ENCODE assay signal across 9 mouse cellular contexts in the genomic region with DNA sequence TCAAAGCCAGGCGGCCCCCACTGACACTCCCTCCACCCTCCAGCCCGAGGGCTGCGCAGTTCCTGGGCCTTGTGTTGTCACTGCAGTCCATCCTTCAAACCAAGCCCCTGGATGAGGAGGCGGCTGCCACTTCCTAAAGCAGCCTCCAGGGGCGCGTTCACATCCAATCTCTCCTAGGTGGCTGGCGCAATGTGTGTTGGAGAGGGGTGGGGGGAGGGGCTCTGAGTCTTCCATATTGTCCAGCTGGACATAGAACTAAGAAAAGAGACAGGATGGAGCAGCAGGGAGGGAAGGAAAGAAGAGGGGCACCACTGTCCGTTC. TPM values are rescaled to one million over a fixed set of nuclear protein-coding genes. Genes with fewer than 3 reads are reported as not detected.
A peak's percentile ranks its signal among the peaks of the same experiment; 100 is the strongest.
DNase-seq lines count a peak whose midpoint lies in the region; ATAC-seq and TF ChIP-seq lines count a peak whose summit lies in the region.
"Had no signal": no experiment of that assay in that cellular context is flagged by ENCODE, and none has a peak within 500 bp of the region (broad histone marks: within the 10 kb centered on the region; RNA-seq: fewer than 3 reads in every experiment).

No protein-coding gene starts in this region.

- no peaks in the 10 kb centered on the region for H3K9me3 ChIP-seq in intestine, embryonic 16.5 days (ENCODE audit: control insufficient read depth, low read length)
- H3K9me3 ChIP-seq in midbrain, embryonic 16.5 days (replicated peaks; ENCODE audit: control insufficient read depth, low read length, poor library complexity, severe bottlenecking): no peaks in the 10 kb centered on the region

- peak; percentile 61 for ATAC-seq in intestine, embryonic 16.5 days
- peak; percentile 56; the same call in 1 of the 2 replicates for ATAC-seq in midbrain, embryonic 16.5 days

- WGBS in intestine, embryonic 16.5 days: 6% methylated on average over 8 of the region's 8 CpGs
- WGBS in midbrain, embryonic 16.5 days: 4% methylated on average over 8 of the region's 8 CpGs

- no peak overlapping the region; the same call in 1 of the 2 replicates for H3K4me2 ChIP-seq in intestine, embryonic 16.5 days (ENCODE audit: low read depth, low read length)
- peak overlapping the region; percentile 22; the same call in 1 of the 2 replicates for H3K4me2 ChIP-seq in midbrain, embryonic 16.5 days (ENCODE audit: low read length)

- H3K27me3 ChIP-seq in testis, adult 2 months (ENCODE audit: control insufficient read depth, insufficient read depth, low read length): no peaks in the 10 kb centered on the region
- no peaks in the 10 kb centered on the region for H3K27me3 ChIP-seq in intestine, embryonic 16.5 days (replicated peaks; ENCODE audit: control insufficient read depth, insufficient read depth, low read length)
- no peaks in the 10 kb centered on the region for H3K27me3 ChIP-seq in midbrain, embryonic 16.5 days (ENCODE audit: control insufficient read depth, insufficient read depth, low read depth, low read length)

- no peak for TF ChIP-seq POLR2A in testis, adult 2 months (IDR thresholded peaks at IDR 0.05; ENCODE audit: control insufficient read depth, low read depth, low read length)

- no peak overlapping the region for H3K27ac ChIP-seq in testis, adult 2 months (ENCODE audit: control insufficient read depth, insufficient read depth, low read depth, low read length)
- peak overlapping the region; percentile 73; the same call in 1 of the 2 replicates for H3K27ac ChIP-seq in intestine, embryonic 16.5 days (ENCODE audit: low read length)
- no peak overlapping the region for H3K27ac ChIP-seq in midbrain, embryonic 16.5 days (ENCODE audit: low read length)

- TF ChIP-seq CTCF in testis, adult 2 months (IDR thresholded peaks at IDR 0.05; ENCODE audit: control insufficient read depth, insufficient read depth, insufficient replicate concordance, low read depth, low read length): peak; percentile 42; the same call in 1 of the 2 replicates

- peaks cover 12% of the 10 kb centered on the region for H3K4me1 ChIP-seq in testis, adult 2 months (ENCODE audit: control insufficient read depth, insufficient read depth, low read length)
- H3K4me1 ChIP-seq in intestine, embryonic 16.5 days (ENCODE audit: control insufficient read depth, insufficient read depth, low read length): peaks cover 37% of the 10 kb centered on the region
- peaks cover 4% of the 10 kb centered on the region; the same call in 1 of the 2 replicates for H3K4me1 ChIP-seq in midbrain, embryonic 16.5 days (ENCODE audit: control insufficient read depth, insufficient read depth, low read length)

- no peak overlapping the region; the same call in 1 of the 2 replicates for H3K4me3 ChIP-seq in testis, adult 2 months (ENCODE audit: control insufficient read depth, low read depth, low read length)
- no peak overlapping the region for H3K4me3 ChIP-seq in intestine, embryonic 16.5 days (ENCODE audit: low read length)
- H3K4me3 ChIP-seq in midbrain, embryonic 16.5 days (ENCODE audit: low read depth, low read length): no peak overlapping the region

- DNase-seq in adrenal gland, postnatal 10 days: peak; percentile 40
- no peak for DNase-seq in adrenal gland, adult 8-10 months
- DNase-seq in testis, postnatal 14 days (ENCODE audit: low spot score): no peak
- no peak for DNase-seq in frontal cortex, postnatal 36 days (ENCODE audit: low spot score in 2 of 2)
- no peak for DNase-seq in urinary bladder, postnatal 10 days (ENCODE audit: low spot score)

- peak overlapping the region; percentile 30; the same call in 1 of the 2 replicates for H3K9ac ChIP-seq in intestine, embryonic 16.5 days (ENCODE audit: low read depth, low read length)
- H3K9ac ChIP-seq in midbrain, embryonic 16.5 days (ENCODE audit: low read depth, low read length): peak overlapping the region; percentile 27; the same call in 1 of the 2 replicates

- no peaks in the 10 kb centered on the region for H3K36me3 ChIP-seq in testis, adult 2 months (ENCODE audit: control insufficient read depth, insufficient read depth, low read length)
- H3K36me3 ChIP-seq in intestine, embryonic 16.5 days (ENCODE audit: control insufficient read depth, insufficient read depth, low read length): no peaks in the 10 kb centered on the region
- H3K36me3 ChIP-seq in midbrain, embryonic 16.5 days (ENCODE audit: control insufficient read depth, insufficient read depth, low read length): no peaks in the 10 kb centered on the region

RNA-seq across cellular contexts. Expression of gene Fam83g, which starts 9.1 kb away (rescaled TPM):
- under 1 TPM; 0.78 to 0.85 TPM for total RNA-seq in adrenal gland, postnatal 10 days (2021)
- total RNA-seq in adrenal gland, adult 8-10 months (2022): 1 to 10 TPM; 1.7 to 2.9 (median 2.3) TPM
- 1.1 and 1.3 TPM in 2 replicates for polyA plus RNA-seq in testis, adult 2 months (2012; rRNA removed)
- 9.6 and 12.9 TPM in 2 replicates for polyA plus RNA-seq in intestine, embryonic 16.5 days (2015; fragmentation: Nextera tagmentation; extraction: Ambion mirVana)
- polyA plus RNA-seq in midbrain, embryonic 16.5 days (2015; fragmentation: Nextera tagmentation; extraction: Ambion mirVana): 0.11 and 0.26 TPM in 2 replicates

RNA-seq across cellular contexts. Expression of gene Grap, which starts 21.7 kb away (rescaled TPM):
- total RNA-seq in adrenal gland, postnatal 10 days (2021): 10 to 100 TPM; 16.0 to 17.3 TPM
- 10 to 100 TPM in 3 of 4 experiments, 1 to 10 TPM in 1; 9.4 to 12.4 (median 11.9) TPM for total RNA-seq in adrenal gland, adult 8-10 months (2022)
- 2.2 and 3.0 TPM in 2 replicates for polyA plus RNA-seq in testis, adult 2 months (2012; rRNA removed)
- polyA plus RNA-seq in intestine, embryonic 16.5 days (2015; fragmentation: Nextera tagmentation; extraction: Ambion mirVana): 7.2 and 8.6 TPM in 2 replicates
- polyA plus RNA-seq in midbrain, embryonic 16.5 days (2015; fragmentation: Nextera tagmentation; extraction: Ambion mirVana): 10.7 and 11.6 TPM in 2 replicates

RNA-seq across cellular contexts. Expression of gene Slc5a10, which starts 45.8 kb away (rescaled TPM):
- under 1 TPM in 1 of 2 experiments, not detected in 1; 0.15 TPM for total RNA-seq in adrenal gland, postnatal 10 days (2021)
- total RNA-seq in adrenal gland, adult 8-10 months (2022): under 1 TPM in 3 of 4 experiments, not detected in 1; 0.14 to 0.30 (median 0.25) TPM
- polyA plus RNA-seq in testis, adult 2 months (2012; rRNA removed): 0.27 and 0.31 TPM in 2 replicates
- 0.07 and 0.11 TPM in 2 replicates for polyA plus RNA-seq in intestine, embryonic 16.5 days (2015; fragmentation: Nextera tagmentation; extraction: Ambion mirVana)
- polyA plus RNA-seq in midbrain, embryonic 16.5 days (2015; fragmentation: Nextera tagmentation; extraction: Ambion mirVana): not detected in 2 replicates
- polyA plus RNA-seq: heart, embryonic 14.5 days had no signal
